Mouse (Mus musculus) liver, adult 2 months (tissue): ENCODE data around the gene Prrx2. TPM values are rescaled to one million over a fixed set of nuclear protein-coding genes. Genes with fewer than 3 reads are reported as not detected.

ENCODE experiments used
- DNase-seq: peaks from one replicate; pipeline ENCODE4 v3.0.0-alpha.2; 2011; ENCODE audit warnings: low read depth, low spot score; ENCODE audit errors: extremely low read depth
- H3K27ac ChIP-seq: fragments of 200-500 bp; replicated peaks from 2 replicates; pipeline ENCODE4 v1.5.1; 2012; ENCODE audit warnings: low read depth, mild to moderate bottlenecking, control low read depth, inconsistent platforms, low read length; ENCODE audit not compliant: insufficient read depth
- H3K27me3 ChIP-seq: fragments of 200-500 bp; 2 replicates; pipeline ENCODE4 v1.6.1; 2012; ENCODE audit warnings: mild to moderate bottlenecking, moderate library complexity, low read length, inconsistent platforms; ENCODE audit not compliant: control insufficient read depth, insufficient read depth
- H3K36me3 ChIP-seq: fragments of 200-500 bp; 2 replicates; pipeline ENCODE4 v1.6.1; 2012; ENCODE audit warnings: low read length, inconsistent platforms; ENCODE audit not compliant: control insufficient read depth, insufficient read depth
- H3K4me1 ChIP-seq: fragments of 200-500 bp; 2 replicates; pipeline ENCODE4 v1.6.1; 2011; ENCODE audit warnings: low read length; ENCODE audit not compliant: control insufficient read depth, insufficient read depth
- H3K4me3 ChIP-seq: fragments of 200-500 bp; 2 replicates; pipeline ENCODE4 v1.5.1; 2011; ENCODE audit warnings: low read depth, mild to moderate bottlenecking, control low read depth, low read length, moderate library complexity; ENCODE audit not compliant: insufficient read depth
- H3K79me2 ChIP-seq: fragments of 200-500 bp; 2 replicates; pipeline ENCODE4 v1.6.1; 2012; ENCODE audit warnings: inconsistent platforms, mild to moderate bottlenecking, low read length, moderate library complexity; ENCODE audit not compliant: control insufficient read depth, insufficient read depth
- H3K9ac ChIP-seq: fragments of 200-500 bp; 2 replicates; pipeline ENCODE4 v1.6.1; 2012; ENCODE audit warnings: low read depth, mild to moderate bottlenecking, control low read depth, inconsistent platforms, low read length
- CTCF ChIP-seq: fragments of 200-500 bp; IDR thresholded peaks from 2 replicates; pipeline ENCODE4 v1.5.1; 2011; ENCODE audit warnings: low read depth, low read length, control low read depth
- POLR2A ChIP-seq: fragments of 200-500 bp; IDR thresholded peaks from 2 replicates; pipeline ENCODE4 v1.6.1; 2011; ENCODE audit warnings: low read length, control low read depth; ENCODE audit not compliant: insufficient read depth; ENCODE audit errors: extremely low read depth
- WGBS: fragments of 180-500 bp; shearing (Covaris S2); methylation state at CpG from one replicate; pipeline ENCODE4 v1.1.7; 2018; 5-methylcytosine and 5-hydroxymethylcytosine counted together
- polyA plus RNA-seq: library from polyadenylated mRNA; depleted of rRNA; stranded (reverse); fragments of >200 nt; gene quantifications from 2 replicates; pipeline ENCODE4 v1.2.3, GENCODE M21; 2012
- total RNA-seq: library from RNA; depleted of rRNA; stranded (reverse); fragments of >200 nt; gene quantifications from 2 replicates; pipeline ENCODE4 v1.2.3, GENCODE M21; 2014

Gene Prrx2
- total and polyA plus RNA-seq, 2 experiments = not detected

- Histone ChIP-seq H3K36me3 (no peaks in the 10 kb centered on the region), H3K9ac (no peak overlapping the region), H3K79me2 (peaks cover 10% of the 10 kb centered on the region; the same call in 1 of the 2 replicates), H3K27ac (no peak overlapping the region), H3K4me1 (peaks cover 10% of the 10 kb centered on the region), H3K4me3 (no peak overlapping the region), H3K27me3 (peaks cover 8% of the 10 kb centered on the region)
- TF ChIP-seq CTCF (no peak), POLR2A (no peak)
- no peak for DNase-seq
- WGBS = 91% methylated on average over 2 of the region's 2 CpGs
Observed at GRCm38 (mm10) chr2:30805983-30806382, 28.8 kb upstream of the Prrx2 start.

- TF ChIP-seq CTCF = no peak
- TF ChIP-seq POLR2A = no peak
- Histone ChIP-seq H3K36me3 (no peaks in the 10 kb centered on the region), H3K9ac (peak overlapping the region; percentile 33; the same call in 1 of the 2 replicates), H3K27me3 (no peaks in the 10 kb centered on the region), H3K4me3 (peak overlapping the region; percentile 43), H3K27ac (no peak overlapping the region), H3K79me2 (peaks cover 10% of the 10 kb centered on the region; the same call in 1 of the 2 replicates), H3K4me1 (peaks cover 7% of the 10 kb centered on the region)
- 11% methylated on average over 28 of the region's 28 CpGs for WGBS
- DNase-seq = no peak
Observed at GRCm38 (mm10) chr2:30807147-30807647, 27.6 kb upstream of the Prrx2 start.

GRCm38 (mm10) chr2:30807648-30808295 is 27.0 kb upstream of the Prrx2 start, which contains the start of gene Ntmt1:
Gene Ntmt1, plus strand, starts transcription at chr2:30807826.
- TF ChIP-seq POLR2A (peak; percentile 86), CTCF (no peak)
- Histone ChIP-seq H3K36me3 (no peaks in the 10 kb centered on the region), H3K79me2 (peaks cover 10% of the 10 kb centered on the region; the same call in 1 of the 2 replicates), H3K4me1 (peaks cover 7% of the 10 kb centered on the region), H3K27ac (peak within 1 kb of the TSS; percentile 61), H3K4me3 (peak within 1 kb of the TSS; percentile 69), H3K9ac (peak within 1 kb of the TSS; percentile 80), H3K27me3 (no peaks in the 10 kb centered on the region)
- peak; percentile 97 for DNase-seq
- under 1% methylated on average over 42 of the region's 44 CpGs for WGBS

GRCm38 (mm10) chr2:30808296-30808655 is 26.5 kb upstream of the Prrx2 start:
- Histone ChIP-seq H3K4me1 (peaks cover 7% of the 10 kb centered on the region), H3K9ac (peak overlapping the region; percentile 80), H3K27ac (peak overlapping the region; percentile 61), H3K4me3 (peak overlapping the region; percentile 69), H3K79me2 (peaks cover 10% of the 10 kb centered on the region; the same call in 1 of the 2 replicates), H3K36me3 (no peaks in the 10 kb centered on the region), H3K27me3 (no peaks in the 10 kb centered on the region)
- TF ChIP-seq CTCF (no peak), POLR2A (no peak)
- no peak for DNase-seq
- 7% methylated on average over 10 of the region's 10 CpGs for WGBS

- WGBS = 82% methylated on average over 5 of the region's 5 CpGs
- H3K9ac ChIP-seq = no peak overlapping the region
- TF ChIP-seq POLR2A (no peak), CTCF (no peak)
- peaks cover 7% of the 10 kb centered on the region for H3K4me1 ChIP-seq
- H3K36me3 ChIP-seq = no peaks in the 10 kb centered on the region
- DNase-seq = no peak
- peaks cover 10% of the 10 kb centered on the region; the same call in 1 of the 2 replicates for H3K79me2 ChIP-seq
- H3K27me3 ChIP-seq = no peaks in the 10 kb centered on the region
- no peak overlapping the region for H3K4me3 ChIP-seq
- H3K27ac ChIP-seq = no peak overlapping the region
Observed at GRCm38 (mm10) chr2:30809503-30809902, 25.3 kb upstream of the Prrx2 start.

- Histone ChIP-seq H3K27ac (no peak overlapping the region), H3K27me3 (no peaks in the 10 kb centered on the region), H3K79me2 (peaks cover 10% of the 10 kb centered on the region; the same call in 1 of the 2 replicates), H3K36me3 (no peaks in the 10 kb centered on the region; the same call in 1 of the 2 replicates), H3K4me3 (no peak overlapping the region), H3K9ac (no peak overlapping the region), H3K4me1 (peaks cover 7% of the 10 kb centered on the region)
- TF ChIP-seq CTCF (no peak), POLR2A (no peak)
- WGBS = 93% methylated on average over 7 of the region's 7 CpGs
- no peak for DNase-seq
Observed at GRCm38 (mm10) chr2:30810573-30810972, 24.2 kb upstream of the Prrx2 start.
